Mouse (Mus musculus): ENCODE data around the gene Gm6034.

- TF ChIP-seq POLR2A (IDR thresholded peaks at IDR 0.05; ENCODE audit: low read depth, low read length): no peak
- no peak for TF ChIP-seq CTCF (IDR thresholded peaks at IDR 0.05; ENCODE audit: extremely low read depth, insufficient read depth, insufficient read length, insufficient replicate concordance)
These were observed 27.8 kb upstream of the Gm6034 start for GRCm38 (mm10) chr17:36014977-36015376.
